In the genomic region with DNA sequence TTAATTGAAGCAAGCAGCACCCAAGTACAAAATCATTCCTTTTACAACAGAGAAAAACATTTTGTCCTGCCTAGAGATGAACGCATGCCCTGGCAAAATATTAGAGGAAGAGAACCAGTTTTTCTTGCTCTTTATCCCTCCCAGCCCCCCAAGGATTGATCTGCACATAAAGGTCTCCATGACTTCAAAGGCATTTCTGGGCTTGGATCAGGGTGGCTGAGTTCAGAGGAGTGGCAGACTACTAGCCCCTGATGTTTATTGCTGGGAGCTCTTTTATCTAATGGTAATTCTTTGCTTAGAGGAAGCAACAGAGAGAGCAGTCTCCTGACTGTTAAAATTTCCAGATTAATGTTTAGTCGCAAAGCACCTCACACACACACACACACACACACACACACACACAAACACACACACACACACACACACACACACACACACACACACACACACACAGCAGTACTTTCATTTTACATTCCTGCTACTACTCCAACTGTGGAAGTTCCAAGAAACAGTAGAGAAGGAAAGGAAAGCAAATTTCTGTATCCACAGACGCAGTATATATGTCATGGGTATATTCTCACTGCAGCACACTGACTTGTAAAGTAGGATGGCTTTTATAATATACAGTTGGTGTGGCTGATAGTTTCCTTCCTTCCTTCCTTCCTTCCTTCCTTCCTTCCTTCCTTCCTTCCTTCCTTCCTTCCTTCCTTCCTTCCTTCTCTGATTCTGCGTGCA, we compare ENCODE assay signal across 16 mouse cellular contexts.
DNase-seq lines count a peak whose midpoint lies in the region; ATAC-seq lines count a peak whose summit lies in the region.
"Had no signal": no experiment of that assay in that cellular context is flagged by ENCODE, and none has a peak within 500 bp of the region (broad histone marks: within the 10 kb centered on the region; RNA-seq: fewer than 3 reads in every experiment).

No protein-coding gene starts in this region.

- no peaks in the 10 kb centered on the region for H3K27me3 ChIP-seq in liver, embryonic 12.5 days (replicated peaks)
- H3K27me3 ChIP-seq in intestine, embryonic 14.5 days (replicated peaks; ENCODE audit: control insufficient read depth, insufficient read depth, low read length): no peaks in the 10 kb centered on the region
- no peaks in the 10 kb centered on the region for H3K27me3 ChIP-seq in midbrain, embryonic 14.5 days (ENCODE audit: control insufficient read depth, insufficient read depth, low read length)
- no peaks in the 10 kb centered on the region for H3K27me3 ChIP-seq in forebrain, embryonic 11.5 days (ENCODE audit: control insufficient read depth, insufficient read depth, low read length)
- no peaks in the 10 kb centered on the region for H3K27me3 ChIP-seq in hindbrain, embryonic 11.5 days (ENCODE audit: control insufficient read depth, insufficient read depth, low read length)

- DNase-seq in liver: no peak
- DNase-seq in embryo, embryonic 10 days (ENCODE audit: low spot score): peak; percentile 35
- DNase-seq in intestine, embryonic 14.5 days (ENCODE audit: low spot score): peak; percentile 53
- peak; percentile 53 for DNase-seq in midbrain, embryonic 14.5 days
- no peak for DNase-seq in forebrain, embryonic 11.5 days (ENCODE audit: low spot score)
- DNase-seq in hindbrain, embryonic 11.5 days (ENCODE audit: low spot score): no peak
- DNase-seq: adrenal gland, adult 2 months; cerebellum, adult 9-11 months; gastrocnemius, postnatal 14 days; lung, adult 2 months; right cerebral cortex, postnatal 25 days; thymus, postnatal 36 days had no signal

- no peak overlapping the region for H3K9ac ChIP-seq in liver, embryonic 12.5 days
- no peak overlapping the region for H3K9ac ChIP-seq in intestine, embryonic 14.5 days (ENCODE audit: low read length)
- no peak overlapping the region for H3K9ac ChIP-seq in midbrain, embryonic 14.5 days (replicated peaks; ENCODE audit: low read length)
- H3K9ac ChIP-seq in forebrain, embryonic 11.5 days (ENCODE audit: low read length): no peak overlapping the region
- no peak overlapping the region for H3K9ac ChIP-seq in hindbrain, embryonic 11.5 days (ENCODE audit: low read depth, low read length)

- no peaks in the 10 kb centered on the region for H3K9me3 ChIP-seq in liver, embryonic 12.5 days (replicated peaks)
- no peaks in the 10 kb centered on the region for H3K9me3 ChIP-seq in intestine, embryonic 14.5 days (ENCODE audit: control insufficient read depth, low read length)
- no peaks in the 10 kb centered on the region for H3K9me3 ChIP-seq in midbrain, embryonic 14.5 days (ENCODE audit: control insufficient read depth, low read length)
- H3K9me3 ChIP-seq in forebrain, embryonic 11.5 days (ENCODE audit: control insufficient read depth, low read length): no peaks in the 10 kb centered on the region
- no peaks in the 10 kb centered on the region for H3K9me3 ChIP-seq in hindbrain, embryonic 11.5 days (ENCODE audit: control insufficient read depth, low read length)
- H3K9me3 ChIP-seq: heart, embryonic 10.5 days; limb, embryonic 10.5 days had no signal

- no peak overlapping the region for H3K4me3 ChIP-seq in liver, embryonic 12.5 days
- H3K4me3 ChIP-seq in intestine, embryonic 14.5 days (ENCODE audit: low read depth, low read length): no peak overlapping the region
- H3K4me3 ChIP-seq in midbrain, embryonic 14.5 days (replicated peaks; ENCODE audit: low read depth, low read length): no peak overlapping the region
- H3K4me3 ChIP-seq in forebrain, embryonic 11.5 days (ENCODE audit: low read depth, low read length): no peak overlapping the region
- no peak overlapping the region for H3K4me3 ChIP-seq in hindbrain, embryonic 11.5 days (ENCODE audit: low read depth, low read length)
- H3K4me3 ChIP-seq: heart, embryonic 10.5 days; limb, embryonic 10.5 days had no signal

- ATAC-seq in liver, embryonic 12.5 days: 0 out of 2 replicates have a peak, but pooled peaks have one; percentile 21
- ATAC-seq in intestine, embryonic 14.5 days (replicated peaks; ENCODE audit: low FRiP score, low TSS enrichment, low read depth): peak; percentile 94
- ATAC-seq in midbrain, embryonic 14.5 days (ENCODE audit: low FRiP score, low TSS enrichment): no peak
- no peak for ATAC-seq in forebrain, embryonic 11.5 days (replicated peaks; ENCODE audit: low FRiP score)
- ATAC-seq in hindbrain, embryonic 11.5 days (ENCODE audit: low FRiP score): no peak
- ATAC-seq: forebrain, embryonic 16.5 days had no signal

- no peak overlapping the region for H3K4me2 ChIP-seq in liver, embryonic 12.5 days
- H3K4me2 ChIP-seq in intestine, embryonic 14.5 days (ENCODE audit: low read length): no peak overlapping the region
- no peak overlapping the region for H3K4me2 ChIP-seq in midbrain, embryonic 14.5 days (ENCODE audit: low read length)
- no peak overlapping the region for H3K4me2 ChIP-seq in forebrain, embryonic 11.5 days (ENCODE audit: low read depth, low read length, severe bottlenecking)
- no peak overlapping the region for H3K4me2 ChIP-seq in hindbrain, embryonic 11.5 days (replicated peaks; ENCODE audit: low read depth, low read length)

- H3K36me3 ChIP-seq in liver, embryonic 12.5 days: no peaks in the 10 kb centered on the region
- no peaks in the 10 kb centered on the region for H3K36me3 ChIP-seq in intestine, embryonic 14.5 days (ENCODE audit: control insufficient read depth, insufficient read depth, low read length)
- H3K36me3 ChIP-seq in midbrain, embryonic 14.5 days (ENCODE audit: control insufficient read depth, insufficient read depth, low read length): no peaks in the 10 kb centered on the region
- no peaks in the 10 kb centered on the region for H3K36me3 ChIP-seq in forebrain, embryonic 11.5 days (ENCODE audit: control insufficient read depth, insufficient read depth, low read length)
- no peaks in the 10 kb centered on the region for H3K36me3 ChIP-seq in hindbrain, embryonic 11.5 days (ENCODE audit: control insufficient read depth, insufficient read depth, low read length)
- H3K36me3 ChIP-seq: heart, embryonic 10.5 days; limb, embryonic 10.5 days had no signal

- 75% methylated on average over 4 of the region's 4 CpGs for WGBS in liver, embryonic 12.5 days (ENCODE audit: insufficient replicate concordance)
- 45% methylated on average over 4 of the region's 4 CpGs for WGBS in intestine, embryonic 14.5 days
- WGBS in midbrain, embryonic 14.5 days: 53% methylated on average over 4 of the region's 4 CpGs
- WGBS in forebrain, embryonic 11.5 days: 65% methylated on average over 4 of the region's 4 CpGs
- 61% methylated on average over 4 of the region's 4 CpGs for WGBS in hindbrain, embryonic 11.5 days

- H3K4me1 ChIP-seq in liver, embryonic 12.5 days: peaks cover 12% of the 10 kb centered on the region
- H3K4me1 ChIP-seq in intestine, embryonic 14.5 days (replicated peaks; ENCODE audit: control insufficient read depth, insufficient read depth, low read length): no peaks in the 10 kb centered on the region
- 0 out of 2 replicates have a peak, but pooled peaks cover 9% of the 10 kb centered on the region for H3K4me1 ChIP-seq in midbrain, embryonic 14.5 days (ENCODE audit: control insufficient read depth, insufficient read depth, low read length)
- no peaks in the 10 kb centered on the region for H3K4me1 ChIP-seq in forebrain, embryonic 11.5 days (replicated peaks; ENCODE audit: control insufficient read depth, insufficient read depth, low read length)
- no peaks in the 10 kb centered on the region for H3K4me1 ChIP-seq in hindbrain, embryonic 11.5 days (replicated peaks; ENCODE audit: control insufficient read depth, insufficient read depth, low read length)

- peak overlapping the region; percentile 20; the same call in 1 of the 2 replicates for H3K27ac ChIP-seq in liver, embryonic 12.5 days
- H3K27ac ChIP-seq in intestine, embryonic 14.5 days (ENCODE audit: low read depth): no peak overlapping the region
- H3K27ac ChIP-seq in midbrain, embryonic 14.5 days (replicated peaks; ENCODE audit: low read depth, low read length): no peak overlapping the region
- no peak overlapping the region for H3K27ac ChIP-seq in forebrain, embryonic 11.5 days (ENCODE audit: low read depth, low read length)
- H3K27ac ChIP-seq in hindbrain, embryonic 11.5 days (ENCODE audit: low read depth, low read length): no peak overlapping the region
- H3K27ac ChIP-seq: heart, embryonic 10.5 days; limb, embryonic 10.5 days had no signal

Comparison
In these comparisons a context has a peak if more than half of its experiments do, and no peak if none do; other contexts are left out.
1. ATAC-seq: peak in liver, embryonic 12.5 days (single experiment) and intestine, embryonic 14.5 days (single experiment); none in midbrain, embryonic 14.5 days (single experiment), forebrain, embryonic 11.5 days (single experiment) and hindbrain, embryonic 11.5 days (single experiment).
2. DNase-seq: peak in embryo, embryonic 10 days (single experiment), intestine, embryonic 14.5 days (single experiment) and midbrain, embryonic 14.5 days (single experiment); none in liver (single experiment), forebrain, embryonic 11.5 days (single experiment) and hindbrain, embryonic 11.5 days (single experiment).